Mouse (Mus musculus): Measurements from ENCODE around the gene Itpkb. TPM values are rescaled to one million over a fixed set of nuclear protein-coding genes. Genes with fewer than 3 reads are reported as not detected.

Itpkb gene
- polyA plus RNA-seq, 1 experiment from 2014 or later = 1.4 TPM

DNA sequence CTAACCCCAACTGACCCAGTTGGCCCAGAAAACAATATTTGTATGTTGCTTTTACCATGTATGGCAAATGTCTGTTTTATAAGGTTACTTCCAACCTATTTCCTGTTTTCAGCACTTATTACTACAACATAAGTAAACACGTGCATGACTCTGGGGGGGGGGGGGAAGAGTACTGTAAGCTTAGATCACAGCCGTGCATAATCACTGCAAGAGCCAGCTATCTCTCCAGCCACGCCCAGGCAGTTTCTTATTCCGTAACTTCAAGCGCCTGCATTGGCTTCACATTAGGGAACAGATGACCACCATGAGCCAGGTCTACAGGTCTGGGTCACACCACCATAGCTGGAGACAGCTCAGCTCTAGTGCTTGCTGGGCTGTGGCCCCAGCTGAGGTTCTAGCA lies 99.5 kb downstream of the Itpkb start:
- WGBS (ENCODE audit: insufficient replicate concordance) = 37% methylated on average over 5 of the region's 5 CpGs
- Histone ChIP-seq H3K4me1 (ENCODE audit: insufficient read depth) (0 out of 2 replicates have a peak, but pooled peaks cover 4% of the 10 kb centered on the region), H3K27ac (ENCODE audit: low read depth) (no peak overlapping the region), H3K27me3 (ENCODE audit: insufficient read depth, low read length) (peaks cover 12% of the 10 kb centered on the region), H3K36me3 (replicated peaks; ENCODE audit: insufficient read depth, low read length) (no peaks in the 10 kb centered on the region), H3K4me2 (ENCODE audit: low read depth, low read length) (no peak overlapping the region), H3K4me3 (ENCODE audit: low read depth, low read length) (no peak overlapping the region), H3K9ac (replicated peaks) (no peak overlapping the region), H3K9me3 (ENCODE audit: low read length) (no peaks in the 10 kb centered on the region)
- TF ChIP-seq EP300 (IDR thresholded peaks at IDR 0.05; ENCODE audit: low read depth) (no peak), CTCF (IDR thresholded peaks at IDR 0.05; ENCODE audit: low read depth) (no peak)
- no peak for DNase-seq
- no peak for ATAC-seq

DNA sequence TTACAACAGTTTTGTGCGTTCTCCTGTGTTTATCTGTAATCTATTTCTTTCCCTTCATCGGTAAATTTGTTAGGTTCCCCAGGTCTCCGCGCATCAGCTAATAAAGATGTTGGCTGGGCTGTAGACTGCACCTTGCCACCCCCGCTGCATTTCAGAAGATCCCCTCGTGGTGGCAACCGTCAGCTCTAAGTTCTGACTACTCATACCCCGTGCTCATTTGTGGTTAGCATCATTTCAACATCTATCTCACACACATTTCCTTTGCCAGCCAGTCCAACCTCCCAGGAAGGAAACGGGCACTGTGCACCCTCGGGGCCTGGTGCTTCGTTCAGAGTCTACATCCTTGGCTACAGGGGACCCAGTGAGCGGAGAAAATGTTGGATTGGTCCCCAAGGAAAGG lies 101.5 kb downstream of the Itpkb start:
- WGBS (ENCODE audit: insufficient replicate concordance) = 28% methylated on average over 12 of the region's 12 CpGs
- Histone ChIP-seq H3K27me3 (ENCODE audit: insufficient read depth, low read length) (peaks cover 14% of the 10 kb centered on the region), H3K27ac (ENCODE audit: low read depth) (no peak overlapping the region), H3K4me1 (ENCODE audit: insufficient read depth) (0 out of 2 replicates have a peak, but pooled peaks cover 4% of the 10 kb centered on the region), H3K9ac (replicated peaks) (no peak overlapping the region), H3K36me3 (replicated peaks; ENCODE audit: insufficient read depth, low read length) (no peaks in the 10 kb centered on the region), H3K4me3 (ENCODE audit: low read depth, low read length) (no peak overlapping the region), H3K4me2 (ENCODE audit: low read depth, low read length) (0 out of 2 replicates have a peak overlapping the region, but pooled peaks have one; percentile 18), H3K9me3 (ENCODE audit: low read length) (no peaks in the 10 kb centered on the region)
- peak; percentile 60; the same call in 1 of the 2 replicates for ATAC-seq
- DNase-seq = peak; percentile 56
- TF ChIP-seq CTCF (IDR thresholded peaks at IDR 0.05; ENCODE audit: low read depth) = peak; percentile 47
- TF ChIP-seq EP300 (IDR thresholded peaks at IDR 0.05; ENCODE audit: low read depth) = 0 out of 2 replicates have a peak, but pooled peaks have one; percentile 26

DNA sequence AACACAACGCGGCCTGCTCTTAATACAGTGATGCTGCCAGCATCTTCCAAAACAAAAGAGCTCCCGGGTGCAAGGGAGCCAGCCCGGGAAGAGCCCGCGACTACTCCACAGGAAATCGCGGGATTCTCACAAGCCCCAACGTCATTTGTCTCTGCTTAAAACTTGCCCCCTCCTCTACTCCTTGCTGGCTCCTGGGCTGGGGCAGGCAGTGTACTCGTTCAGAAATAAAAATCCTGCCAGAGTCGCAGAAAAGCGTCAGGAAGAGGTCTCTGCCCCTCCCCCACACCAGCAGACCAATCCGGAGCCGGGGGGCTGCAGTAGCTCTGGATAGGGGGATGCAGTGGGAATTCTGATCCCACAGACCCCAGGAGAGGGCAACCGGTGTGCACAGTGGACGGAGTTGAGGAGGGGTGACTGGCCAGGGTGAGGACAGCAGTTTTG lies 102.8 kb downstream of the Itpkb start:
- 10% methylated on average over 16 of the region's 16 CpGs for WGBS (ENCODE audit: insufficient replicate concordance)
- DNase-seq (no peak), ATAC-seq (no peak)
- Histone ChIP-seq H3K9me3 (ENCODE audit: low read length) (no peaks in the 10 kb centered on the region), H3K27ac (ENCODE audit: low read depth) (no peak overlapping the region), H3K27me3 (ENCODE audit: insufficient read depth, low read length) (peaks cover 14% of the 10 kb centered on the region), H3K36me3 (replicated peaks; ENCODE audit: insufficient read depth, low read length) (no peaks in the 10 kb centered on the region), H3K4me3 (ENCODE audit: low read depth, low read length) (no peak overlapping the region), H3K9ac (replicated peaks) (no peak overlapping the region), H3K4me1 (ENCODE audit: insufficient read depth) (0 out of 2 replicates have a peak, but pooled peaks cover 4% of the 10 kb centered on the region), H3K4me2 (ENCODE audit: low read depth, low read length) (no peak overlapping the region; the same call in 1 of the 2 replicates)
- TF ChIP-seq EP300 (IDR thresholded peaks at IDR 0.05; ENCODE audit: low read depth) (no peak), CTCF (IDR thresholded peaks at IDR 0.05; ENCODE audit: low read depth) (no peak)

DNA sequence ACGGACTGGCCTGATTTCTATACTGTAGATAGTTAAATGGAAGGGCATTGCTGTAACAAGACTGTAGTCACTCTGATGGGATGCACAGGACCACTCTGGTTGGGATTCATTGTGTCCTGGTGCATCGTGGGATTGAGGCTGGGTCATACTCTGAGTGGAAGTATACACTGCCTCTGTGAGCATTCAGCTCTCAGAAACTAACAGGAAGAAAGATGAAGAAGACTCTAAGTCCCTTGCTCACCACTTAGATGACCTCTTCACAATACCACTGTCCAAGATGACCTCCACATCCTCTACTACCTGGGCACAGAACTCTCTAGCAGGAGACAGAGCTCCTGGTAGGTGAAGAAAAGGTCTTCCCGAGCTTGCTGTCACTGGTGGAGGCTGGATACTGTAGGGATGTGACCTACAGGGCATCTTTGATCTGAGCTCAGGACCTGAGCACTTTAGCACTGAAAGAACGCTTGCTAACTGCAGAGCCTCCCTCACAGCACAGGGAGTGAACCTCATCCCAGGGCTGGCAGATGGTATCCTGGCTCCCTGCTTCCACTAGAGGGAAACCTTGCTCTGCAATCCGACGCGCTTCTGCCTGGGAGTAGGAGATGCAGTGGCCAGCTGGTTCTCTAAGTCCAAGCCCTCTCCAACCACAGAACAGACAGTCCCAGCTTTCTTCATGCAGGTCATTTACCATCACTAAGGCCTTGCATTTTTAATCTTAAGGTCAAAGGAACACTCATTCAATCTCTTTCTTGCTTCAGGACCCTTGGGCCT lies 103.7 kb downstream of the Itpkb start:
- H3K4me1 ChIP-seq (ENCODE audit: insufficient read depth) = 0 out of 2 replicates have a peak, but pooled peaks cover 4% of the 10 kb centered on the region
- 14% methylated on average over 7 of the region's 7 CpGs for WGBS (ENCODE audit: insufficient replicate concordance)
- H3K4me2 ChIP-seq (ENCODE audit: low read depth, low read length) = no peak overlapping the region
- TF ChIP-seq EP300 (IDR thresholded peaks at IDR 0.05; ENCODE audit: low read depth) = no peak
- TF ChIP-seq CTCF (IDR thresholded peaks at IDR 0.05; ENCODE audit: low read depth) = peak; percentile 94
- DNase-seq = peak; percentile 64
- no peaks in the 10 kb centered on the region for H3K9me3 ChIP-seq (ENCODE audit: low read length)
- ATAC-seq = peak; percentile 72
- no peak overlapping the region for H3K9ac ChIP-seq (replicated peaks)
- no peak overlapping the region for H3K4me3 ChIP-seq (ENCODE audit: low read depth, low read length)
- no peaks in the 10 kb centered on the region for H3K36me3 ChIP-seq (replicated peaks; ENCODE audit: insufficient read depth, low read length)
- peaks cover 14% of the 10 kb centered on the region for H3K27me3 ChIP-seq (ENCODE audit: insufficient read depth, low read length)
- H3K27ac ChIP-seq (ENCODE audit: low read depth) = no peak overlapping the region

DNA sequence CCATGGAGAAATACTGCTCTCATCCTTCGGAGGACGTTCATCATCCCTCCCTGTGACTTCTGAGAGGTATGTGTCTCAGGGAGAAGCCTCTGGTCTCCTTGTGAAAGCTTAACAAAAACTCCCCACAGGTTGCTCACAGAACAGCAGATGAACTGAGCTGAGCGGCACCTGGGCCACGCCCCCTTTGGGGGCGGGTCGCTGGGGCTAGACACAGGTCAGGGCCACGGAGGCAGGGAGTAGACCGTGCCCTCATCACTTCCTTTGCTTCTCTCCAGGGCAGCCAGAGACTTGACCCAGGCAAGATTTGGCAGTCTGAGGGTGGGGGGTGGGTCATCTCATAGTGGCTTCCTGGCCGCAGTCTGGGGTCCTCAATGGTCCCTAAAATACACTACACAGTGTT lies 104.6 kb downstream of the Itpkb start:
- peaks cover 14% of the 10 kb centered on the region for H3K27me3 ChIP-seq (ENCODE audit: insufficient read depth, low read length)
- WGBS (ENCODE audit: insufficient replicate concordance) = 15% methylated on average over 9 of the region's 9 CpGs
- H3K27ac ChIP-seq (ENCODE audit: low read depth) = no peak overlapping the region
- no peak overlapping the region for H3K4me2 ChIP-seq (ENCODE audit: low read depth, low read length)
- no peaks in the 10 kb centered on the region for H3K9me3 ChIP-seq (ENCODE audit: low read length)
- DNase-seq = peak; percentile 35
- no peak overlapping the region for H3K4me3 ChIP-seq (ENCODE audit: low read depth, low read length)
- no peaks in the 10 kb centered on the region for H3K36me3 ChIP-seq (replicated peaks; ENCODE audit: insufficient read depth, low read length)
- TF ChIP-seq CTCF (IDR thresholded peaks at IDR 0.05; ENCODE audit: low read depth) = no peak
- TF ChIP-seq EP300 (IDR thresholded peaks at IDR 0.05; ENCODE audit: low read depth) = no peak
- no peak overlapping the region for H3K9ac ChIP-seq (replicated peaks)
- H3K4me1 ChIP-seq (ENCODE audit: insufficient read depth) = 0 out of 2 replicates have a peak, but pooled peaks cover 2% of the 10 kb centered on the region
- no peak for ATAC-seq

DNA sequence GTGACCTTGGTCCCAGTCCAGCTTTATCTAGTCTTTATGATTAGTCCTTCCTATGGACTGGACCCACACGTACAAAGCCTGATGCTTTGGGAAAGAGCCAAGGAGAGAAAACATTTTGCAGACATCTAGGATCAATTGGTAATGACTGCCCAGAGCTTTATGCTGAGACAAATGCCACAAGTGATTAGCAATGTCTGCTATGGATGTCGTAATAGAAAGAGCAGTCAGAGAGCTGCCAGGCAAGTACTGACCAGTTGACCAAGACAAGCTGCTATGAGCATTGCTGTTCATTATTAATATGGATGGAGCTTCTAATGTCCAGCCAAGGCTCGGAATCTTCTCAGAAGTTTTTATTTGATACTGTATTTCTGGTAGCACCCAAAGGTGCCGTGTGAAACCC lies 109.2 kb downstream of the Itpkb start:
- peaks cover 8% of the 10 kb centered on the region; the same call in 1 of the 2 replicates for H3K27me3 ChIP-seq (ENCODE audit: insufficient read depth, low read length)
- H3K9me3 ChIP-seq (ENCODE audit: low read length) = no peaks in the 10 kb centered on the region
- no peaks in the 10 kb centered on the region for H3K4me1 ChIP-seq (ENCODE audit: insufficient read depth)
- 60% methylated on average over 4 of the region's 4 CpGs for WGBS (ENCODE audit: insufficient replicate concordance)
- no peak overlapping the region for H3K27ac ChIP-seq (ENCODE audit: low read depth)
- no peaks in the 10 kb centered on the region for H3K36me3 ChIP-seq (replicated peaks; ENCODE audit: insufficient read depth, low read length)
- H3K4me2 ChIP-seq (ENCODE audit: low read depth, low read length) = no peak overlapping the region
- H3K9ac ChIP-seq (replicated peaks) = no peak overlapping the region
- DNase-seq (no peak), ATAC-seq (no peak)
- no peak for TF ChIP-seq EP300 (IDR thresholded peaks at IDR 0.05; ENCODE audit: low read depth)
- TF ChIP-seq CTCF (IDR thresholded peaks at IDR 0.05; ENCODE audit: low read depth) = no peak
- H3K4me3 ChIP-seq (ENCODE audit: low read depth, low read length) = no peak overlapping the region
